Mouse (Mus musculus) R1 (cell line): Measurements from ENCODE around the gene Adipoq.

ENCODE experiments used
- DNase-seq: peaks from one replicate; pipeline ENCODE4 v3.0.0-alpha.2; 2018; ENCODE audit warnings: low read depth, low spot score

The Adipoq gene

GRCm38 (mm10) chr16:23196791-23197190, 50.5 kb downstream of the Adipoq start:
- no peak for DNase-seq

GRCm38 (mm10) chr16:23201498-23201897, 55.2 kb downstream of the Adipoq start:
- DNase-seq, result no peak
